Mouse (Mus musculus): ENCODE data around the gene Bcas1.
A peak's percentile ranks its signal among the peaks of the same experiment; 100 is the strongest.
"Not testable (repeated sequence)": the region's sequence is repeated elsewhere in the genome, so short reads cannot be mapped to it uniquely, and the experiment has no call there.

Gene Bcas1

GRCm38 (mm10) chr2:170427704-170428103 is at the start of gene Bcas1:
Gene Bcas1, minus strand, starts transcription at chr2:170427845.
- DNase-seq (ENCODE audit: low spot score), result no peak

GRCm38 (mm10) chr2:170476643-170477042 is 49.0 kb upstream of the Bcas1 start:
- no peak for DNase-seq (ENCODE audit: low spot score)

- DNase-seq (ENCODE audit: low spot score), result no peak
Measured at GRCm38 (mm10) chr2:170476215-170476614, 48.6 kb upstream of the Bcas1 start.

- DNase-seq (ENCODE audit: low spot score), result no peak
Measured at GRCm38 (mm10) chr2:170475164-170475563, 47.5 kb upstream of the Bcas1 start.

- DNase-seq (ENCODE audit: low spot score), result no peak
Measured at GRCm38 (mm10) chr2:170474125-170474524, 46.5 kb upstream of the Bcas1 start.

GRCm38 (mm10) chr2:170470591-170470990 is 42.9 kb upstream of the Bcas1 start:
- no peak for DNase-seq (ENCODE audit: low spot score)

GRCm38 (mm10) chr2:170469616-170470308 is 42.1 kb upstream of the Bcas1 start:
- peak; percentile 26 for DNase-seq (ENCODE audit: low spot score)

GRCm38 (mm10) chr2:170468009-170468408 is 40.4 kb upstream of the Bcas1 start:
- no peak for DNase-seq (ENCODE audit: low spot score)

GRCm38 (mm10) chr2:170464817-170465216 is 37.2 kb upstream of the Bcas1 start:
- no peak for DNase-seq (ENCODE audit: low spot score)

GRCm38 (mm10) chr2:170461652-170462051 is 34.0 kb upstream of the Bcas1 start:
- DNase-seq (ENCODE audit: low spot score), result no peak

- no peak for DNase-seq (ENCODE audit: low spot score)
Measured at GRCm38 (mm10) chr2:170459805-170460204, 32.2 kb upstream of the Bcas1 start.

GRCm38 (mm10) chr2:170459183-170459582 is 31.5 kb upstream of the Bcas1 start:
- no peak for DNase-seq (ENCODE audit: low spot score)

GRCm38 (mm10) chr2:170453809-170454208 is 26.2 kb upstream of the Bcas1 start:
- not testable (repeated sequence) for DNase-seq (ENCODE audit: low spot score)

- DNase-seq (ENCODE audit: low spot score), result peak; percentile 52
Measured at GRCm38 (mm10) chr2:170450933-170451332, 23.3 kb upstream of the Bcas1 start.

GRCm38 (mm10) chr2:170447651-170448050 is 20.0 kb upstream of the Bcas1 start:
- DNase-seq (ENCODE audit: low spot score), result no peak

- DNase-seq (ENCODE audit: low spot score), result no peak
Measured at GRCm38 (mm10) chr2:170446843-170447383, 19.3 kb upstream of the Bcas1 start.

- DNase-seq (ENCODE audit: low spot score), result no peak
Measured at GRCm38 (mm10) chr2:170445861-170446260, 18.2 kb upstream of the Bcas1 start.

- DNase-seq (ENCODE audit: low spot score), result no peak
Measured at GRCm38 (mm10) chr2:170442535-170442934, 14.9 kb upstream of the Bcas1 start.

GRCm38 (mm10) chr2:170438782-170439181 is 11.1 kb upstream of the Bcas1 start:
- no peak for DNase-seq (ENCODE audit: low spot score)

- DNase-seq (ENCODE audit: low spot score), result no peak
Measured at GRCm38 (mm10) chr2:170436204-170436603, 8.6 kb upstream of the Bcas1 start.

- DNase-seq (ENCODE audit: low spot score), result no peak
Measured at GRCm38 (mm10) chr2:170432152-170432551, 4.5 kb upstream of the Bcas1 start.

- no peak for DNase-seq (ENCODE audit: low spot score)
Measured at GRCm38 (mm10) chr2:170428966-170429365, 1.3 kb upstream of the Bcas1 start.

- DNase-seq (ENCODE audit: low spot score), result no peak
Measured at GRCm38 (mm10) chr2:170424131-170424530, 3.5 kb downstream of the Bcas1 start.

GRCm38 (mm10) chr2:170421924-170422323 is 5.7 kb downstream of the Bcas1 start:
- DNase-seq (ENCODE audit: low spot score), result no peak
